Mouse (Mus musculus): ENCODE results near the gene Cped1. TPM values are rescaled to one million over a fixed set of nuclear protein-coding genes. Genes with fewer than 3 reads are reported as not detected.

The Cped1 gene
- total and polyA plus RNA-seq, 3 experiments = not detected

DNA sequence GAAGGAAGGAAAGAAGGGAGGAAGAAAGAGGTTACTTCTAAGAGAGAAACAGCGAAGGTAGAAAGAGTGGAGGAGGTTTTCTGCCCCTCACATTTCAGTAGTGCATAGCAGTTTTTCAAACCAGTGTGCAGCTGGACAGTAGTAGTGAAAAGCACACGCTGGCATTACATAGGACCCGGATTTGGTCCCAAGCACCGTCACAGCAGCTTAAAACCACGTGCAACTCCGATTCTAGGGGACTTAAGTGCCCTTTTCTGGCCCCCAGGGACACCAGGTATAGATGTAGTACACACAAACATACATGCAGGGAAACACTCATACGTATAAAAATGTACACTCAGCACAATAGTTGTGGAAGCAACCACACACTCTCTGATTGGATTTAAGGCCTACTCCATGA is 22.6 kb downstream of the Cped1 start:
- no peak for DNase-seq (ENCODE audit: low read depth, low spot score)
- H3K9me3 ChIP-seq (replicated peaks; ENCODE audit: insufficient read depth, low read length) = no peaks in the 10 kb centered on the region
- no peak overlapping the region for H3K4me3 ChIP-seq (ENCODE audit: control insufficient read depth in 1 of 2, insufficient read depth in 1 of 2, low read depth in 2 of 2, low read length in 2 of 2)
- no peaks in the 10 kb centered on the region for H3K4me1 ChIP-seq (ENCODE audit: control insufficient read depth in 1 of 2, insufficient read depth in 2 of 2, low read length in 2 of 2)
- H3K27ac ChIP-seq (ENCODE audit: control insufficient read depth, low read depth, low read length) = no peak overlapping the region
- no peak overlapping the region for H3K9ac ChIP-seq (ENCODE audit: control insufficient read depth, low read depth, low read length, poor library complexity, severe bottlenecking)
- TF ChIP-seq MAX (IDR thresholded peaks at IDR 0.05; ENCODE audit: low read length) = no peak
- no peak for TF ChIP-seq SMC3 (IDR thresholded peaks at IDR 0.05; ENCODE audit: low read depth, low read length)
- no peak for TF ChIP-seq ZNF384 (IDR thresholded peaks at IDR 0.05; ENCODE audit: low read depth, low read length)
- TF ChIP-seq SIN3A (IDR thresholded peaks at IDR 0.05; ENCODE audit: low read length) = no peak
- no peak for TF ChIP-seq MXI1 (IDR thresholded peaks at IDR 0.05; ENCODE audit: low read depth, low read length)
- no peak for TF ChIP-seq GABPA (IDR thresholded peaks at IDR 0.05; ENCODE audit: low read depth, low read length)
- no peak for TF ChIP-seq MAFK (IDR thresholded peaks at IDR 0.05; ENCODE audit: borderline replicate concordance, low read depth, low read length)
- no peak for TF ChIP-seq ELF1 (IDR thresholded peaks at IDR 0.05; ENCODE audit: low read depth, low read length)
- no peak for TF ChIP-seq TAL1 (IDR thresholded peaks at IDR 0.05; ENCODE audit: low read length)
- no peak for TF ChIP-seq ZC3H11A (IDR thresholded peaks at IDR 0.05; ENCODE audit: low read depth, low read length)
- TF ChIP-seq RCOR1 (IDR thresholded peaks at IDR 0.05; ENCODE audit: low read depth, low read length) = no peak
- no peak for TF ChIP-seq HCFC1 (IDR thresholded peaks at IDR 0.05; ENCODE audit: low read depth, low read length)
- no peaks in the 10 kb centered on the region for H3K36me3 ChIP-seq (ENCODE audit: control insufficient read depth in 1 of 2, insufficient read depth in 2 of 2, low read length in 2 of 2)
- H3K27me3 ChIP-seq (ENCODE audit: control insufficient read depth in 1 of 2, insufficient read depth in 2 of 2, low read length in 2 of 2) = peaks cover 0 to 5% of the 10 kb centered on the region in 2 experiments; a peak in 3 of 4 replicates
- H3K79me2 ChIP-seq (ENCODE audit: control insufficient read depth, insufficient read depth, low read length, poor library complexity) = no peaks in the 10 kb centered on the region

DNA sequence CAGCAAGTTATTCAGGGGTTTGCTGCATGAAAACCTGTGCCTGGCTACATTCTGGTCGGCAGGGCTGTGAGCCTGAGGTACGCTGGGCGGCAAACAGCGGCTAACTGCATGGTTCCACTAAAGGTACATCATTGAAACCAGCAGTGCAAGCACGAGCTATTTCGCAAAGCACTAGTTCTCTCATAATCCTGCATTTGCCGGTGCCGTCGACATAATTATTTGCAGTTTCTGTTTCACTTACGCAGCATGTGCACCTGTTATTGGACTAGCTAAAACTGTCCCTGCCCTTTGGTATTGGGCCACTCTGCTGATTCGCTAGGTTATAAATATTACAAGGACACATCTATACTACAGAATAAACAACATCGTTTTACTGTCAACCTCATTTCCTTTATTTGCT is 24.5 kb downstream of the Cped1 start:
- Histone ChIP-seq H3K4me1 (ENCODE audit: control insufficient read depth in 1 of 2, insufficient read depth in 2 of 2, low read length in 2 of 2) (no peaks in the 10 kb centered on the region), H3K9me3 (replicated peaks; ENCODE audit: insufficient read depth, low read length) (no peaks in the 10 kb centered on the region), H3K36me3 (ENCODE audit: control insufficient read depth in 1 of 2, insufficient read depth in 2 of 2, low read length in 2 of 2) (no peaks in the 10 kb centered on the region), H3K27ac (ENCODE audit: control insufficient read depth, low read depth, low read length) (no peak overlapping the region), H3K4me3 (ENCODE audit: control insufficient read depth in 1 of 2, insufficient read depth in 1 of 2, low read depth in 2 of 2, low read length in 2 of 2) (no peak overlapping the region), H3K27me3 (ENCODE audit: control insufficient read depth in 1 of 2, insufficient read depth in 2 of 2, low read length in 2 of 2) (peaks cover 0 to 1% of the 10 kb centered on the region in 2 experiments; a peak in 2 of 4 replicates), H3K79me2 (ENCODE audit: control insufficient read depth, insufficient read depth, low read length, poor library complexity) (no peaks in the 10 kb centered on the region), H3K9ac (ENCODE audit: control insufficient read depth, low read depth, low read length, poor library complexity, severe bottlenecking) (no peak overlapping the region)
- DNase-seq (ENCODE audit: low read depth, low spot score) = no peak
- TF ChIP-seq MXI1 (IDR thresholded peaks at IDR 0.05; ENCODE audit: low read depth, low read length) (no peak), ZMIZ1 (IDR thresholded peaks at IDR 0.05; ENCODE audit: low read depth, low read length) (no peak), MYC (IDR thresholded peaks at IDR 0.05; ENCODE audit: low read depth, low read length) (no peak), POLR2A (IDR thresholded peaks at IDR 0.05; ENCODE audit: control insufficient read depth in 1 of 2, insufficient read depth in 1 of 2, low read depth in 1 of 2, low read length in 2 of 2, poor library complexity in 1 of 2) (no peak), GATA1 (IDR thresholded peaks at IDR 0.05; ENCODE audit: low read depth, low read length) (no peak), E2F4 (IDR thresholded peaks at IDR 0.05; ENCODE audit: borderline replicate concordance, low read depth, low read length) (no peak), USF2 (IDR thresholded peaks at IDR 0.05; ENCODE audit: borderline replicate concordance in 1 of 2, insufficient read depth in 1 of 2, low read depth in 1 of 2, low read length in 2 of 2) (no peak), RCOR1 (IDR thresholded peaks at IDR 0.05; ENCODE audit: low read depth, low read length) (no peak), ELF1 (IDR thresholded peaks at IDR 0.05; ENCODE audit: low read depth, low read length) (no peak), GABPA (IDR thresholded peaks at IDR 0.05; ENCODE audit: low read depth, low read length) (no peak), MAX (IDR thresholded peaks at IDR 0.05; ENCODE audit: low read length) (no peak), UBTF (IDR thresholded peaks at IDR 0.05; ENCODE audit: borderline replicate concordance, insufficient read depth, low read depth, low read length) (no peak), SIN3A (IDR thresholded peaks at IDR 0.05; ENCODE audit: low read length) (no peak), ZKSCAN1 (IDR thresholded peaks at IDR 0.05; ENCODE audit: low read depth, low read length) (no peak), NRF1 (IDR thresholded peaks at IDR 0.05; ENCODE audit: insufficient read depth, low read depth, low read length, poor library complexity, severe bottlenecking) (no peak), MEF2A (IDR thresholded peaks at IDR 0.05; ENCODE audit: extremely low read depth, insufficient replicate concordance, low read depth, low read length, poor library complexity, severe bottlenecking) (no peak), POLR2AphosphoS5 (IDR thresholded peaks at IDR 0.05; ENCODE audit: borderline replicate concordance, low read depth, low read length) (no peak), HCFC1 (IDR thresholded peaks at IDR 0.05; ENCODE audit: low read depth, low read length) (no peak), KAT2A (conservative IDR thresholded peaks at IDR 0.05; ENCODE audit: low read depth, low read length) (no peak)
